Mouse (Mus musculus) megakaryocyte, embryonic 14.5 days (primary cell): ENCODE results near the gene Gm10283.

Source experiments
- FLI1 ChIP-seq: IDR thresholded peaks from 2 replicates; pipeline ENCODE4 v1.6.1; 2012; ENCODE audit warnings: low read length, inconsistent platforms, mixed read lengths
- GATA1 ChIP-seq: IDR thresholded peaks from 3 replicates; pipeline ENCODE4 v1.6.1; 2012; ENCODE audit warnings: mixed read lengths, low read length, inconsistent platforms, borderline replicate concordance

DNA sequence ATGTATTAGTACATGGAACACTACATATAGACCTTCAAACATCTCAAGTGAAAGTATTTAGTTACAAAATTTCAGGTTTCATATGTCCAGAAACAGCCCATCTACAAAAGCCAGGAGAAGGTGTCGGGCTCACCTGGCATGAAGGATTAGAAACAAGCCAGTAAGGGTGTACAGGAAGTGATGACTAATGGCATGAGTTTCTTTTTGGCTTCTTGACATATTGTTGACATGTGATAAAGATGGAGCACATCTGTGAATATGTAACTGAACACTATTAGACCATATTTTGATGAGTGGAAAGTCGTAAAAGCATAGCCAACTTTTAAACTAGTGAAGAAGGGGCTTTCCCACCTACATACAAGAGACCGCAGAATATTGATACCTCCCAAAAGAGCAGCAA lies 66.1 kb downstream of the Gm10283 start:
- TF ChIP-seq FLI1 (no peak), GATA1 (no peak)
